Mouse (Mus musculus) liver, postnatal 0 days (tissue): ENCODE data around the gene Mylip.

ENCODE experiments used
- CTCF ChIP-seq: sonication (generic); IDR thresholded peaks from 2 replicates; pipeline ENCODE4 v1.5.1; 2016; ENCODE audit warnings: antibody characterized with exemption, low read depth
- EP300 ChIP-seq: IDR thresholded peaks from 2 replicates; pipeline ENCODE4 v1.6.1; 2016; ENCODE audit warnings: antibody characterized with exemption, low read depth, mild to moderate bottlenecking

DNA sequence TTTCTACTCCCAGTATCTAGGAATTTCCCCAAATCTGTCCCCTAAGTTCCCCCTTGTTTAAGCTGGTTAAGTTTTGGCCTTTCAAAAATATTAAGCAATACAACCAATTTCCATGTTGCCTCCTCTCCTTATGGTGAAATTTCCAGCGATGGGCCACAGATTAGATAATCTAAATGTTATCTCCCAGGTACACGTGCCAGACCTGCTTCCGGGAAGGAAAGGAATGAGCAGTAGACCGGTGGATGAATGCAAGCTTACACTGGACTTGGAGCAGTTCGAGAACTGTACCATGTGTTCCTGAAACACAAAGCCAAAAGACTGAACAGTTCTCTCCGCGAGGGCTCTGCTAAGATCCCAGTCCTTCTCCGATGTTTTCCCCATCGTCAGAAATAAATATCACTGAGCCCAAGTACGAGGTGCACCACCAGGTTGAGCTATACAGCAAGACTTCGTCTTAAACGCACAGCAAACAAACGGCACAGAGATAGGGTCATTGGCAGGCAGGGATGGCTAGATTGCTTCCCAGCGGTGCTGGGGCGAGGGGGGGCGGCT, 1.2 kb upstream of the Mylip start:
- TF ChIP-seq CTCF (no peak), EP300 (no peak)
